Mouse (Mus musculus): ENCODE data around the gene Fmo3.

The Fmo3 gene

GRCm38 (mm10) chr1:162930631-162931030, 53.7 kb downstream of the Fmo3 start:
- DNase-seq (ENCODE audit: low read depth) = no peak

DNA sequence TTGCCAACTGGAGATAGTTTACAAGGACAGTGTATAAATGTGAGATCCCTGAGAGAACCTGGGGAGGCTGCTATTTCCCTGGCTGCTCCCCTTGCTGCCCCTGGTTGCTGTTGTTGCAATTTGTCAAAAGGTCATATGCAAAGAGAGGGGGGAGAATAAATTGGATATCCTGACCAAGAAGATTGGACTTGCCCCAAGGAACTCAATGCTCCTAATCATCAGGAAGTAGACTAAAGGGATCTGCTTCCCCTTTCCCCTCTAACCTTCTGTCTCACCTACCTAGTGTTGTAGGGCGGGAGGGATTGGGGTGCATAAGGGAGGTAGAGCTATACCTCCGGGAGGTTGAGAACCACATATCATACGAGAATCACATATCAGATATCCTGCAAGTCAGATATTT, 55.2 kb downstream of the Fmo3 start:
- no peak for DNase-seq (ENCODE audit: low read depth)

DNA sequence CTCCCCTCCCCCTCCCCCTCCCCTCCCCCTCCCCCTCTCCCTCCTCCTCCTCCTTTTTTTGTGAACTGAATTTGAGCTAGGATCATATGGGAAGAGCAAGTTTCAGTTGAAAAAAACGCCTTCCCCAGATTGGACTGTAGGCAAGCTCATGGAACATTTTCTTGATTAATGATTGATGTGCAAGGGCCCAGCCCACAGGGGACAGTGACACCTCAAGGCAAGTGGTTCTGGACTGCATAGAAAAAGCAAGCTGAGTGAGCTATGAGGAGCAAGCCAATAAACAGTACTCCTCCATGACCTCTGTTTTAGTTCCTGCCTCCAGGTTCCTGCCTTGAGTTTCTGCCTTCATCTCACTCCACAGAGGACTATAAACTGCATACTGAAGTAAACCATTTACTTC, 59.2 kb downstream of the Fmo3 start:
- DNase-seq (ENCODE audit: low read depth) = no peak

- DNase-seq (ENCODE audit: low read depth) = no peak
Measured at GRCm38 (mm10) chr1:162916661-162917060, 67.7 kb downstream of the Fmo3 start.

DNA sequence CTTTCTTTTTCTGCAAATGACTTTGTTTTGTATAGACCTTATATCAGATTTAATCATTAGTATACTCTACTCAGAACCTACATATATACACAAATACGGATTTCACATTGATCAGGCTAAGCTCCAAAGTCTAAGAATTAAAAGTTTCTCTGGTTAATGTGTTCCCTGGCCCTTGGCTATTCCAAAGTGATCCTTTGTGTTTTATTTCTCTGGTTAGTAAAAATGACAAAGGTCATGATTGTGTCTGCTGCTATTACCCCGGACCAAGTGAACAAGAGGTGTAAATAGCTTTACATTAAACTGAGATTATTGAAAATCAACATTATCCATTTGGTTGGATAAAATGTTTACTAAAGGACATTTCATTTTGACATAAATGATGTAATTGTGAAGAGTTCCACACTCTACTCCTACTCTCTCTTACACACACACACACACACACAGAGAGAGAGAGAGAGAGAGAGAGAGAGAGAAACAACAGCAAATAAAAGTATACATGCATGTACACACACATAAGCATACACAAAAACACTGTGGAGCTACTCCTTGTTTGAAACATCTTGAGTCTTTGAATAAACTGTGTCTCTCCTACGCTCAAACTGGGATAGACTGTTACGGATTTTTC, 69.3 kb downstream of the Fmo3 start:
- DNase-seq (ENCODE audit: low read depth) = no peak

DNA sequence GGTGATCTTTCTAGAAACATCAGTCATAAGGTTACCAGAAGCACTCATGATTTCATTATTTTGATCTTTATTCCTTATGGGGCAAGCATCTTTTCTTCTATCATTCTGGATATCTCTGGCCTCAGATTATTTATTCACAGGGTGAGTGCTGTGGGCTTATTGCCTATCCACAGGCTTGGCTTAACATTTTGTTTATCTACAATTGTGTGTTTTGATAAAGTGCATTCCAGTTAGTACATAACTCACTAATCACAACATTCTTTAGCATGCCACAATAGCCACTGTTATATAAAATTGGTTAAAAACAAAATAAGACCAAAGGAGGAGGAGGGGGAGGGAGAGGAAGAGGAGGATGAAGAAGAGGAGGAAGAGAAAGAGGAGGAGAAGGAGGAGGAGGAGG, 72.2 kb downstream of the Fmo3 start:
- no peak for DNase-seq (ENCODE audit: low read depth)

Data from c-Kit-positive CD71-positive TER-119-negative erythroid progenitor cells, embryonic 14.5 days (primary cell).